Mouse (Mus musculus): ENCODE measurements around the gene Psg23. TPM values are rescaled to one million over a fixed set of nuclear protein-coding genes. Genes with fewer than 3 reads are reported as not detected.
"Not testable (repeated sequence)": the region's sequence is repeated elsewhere in the genome, so short reads cannot be mapped to it uniquely, and the experiment has no call there.

Gene Psg23
- polyA plus RNA-seq (2014; fragmentation: Nextera tagmentation; extraction: Ambion mirVana) = not detected in 2 replicates

DNA sequence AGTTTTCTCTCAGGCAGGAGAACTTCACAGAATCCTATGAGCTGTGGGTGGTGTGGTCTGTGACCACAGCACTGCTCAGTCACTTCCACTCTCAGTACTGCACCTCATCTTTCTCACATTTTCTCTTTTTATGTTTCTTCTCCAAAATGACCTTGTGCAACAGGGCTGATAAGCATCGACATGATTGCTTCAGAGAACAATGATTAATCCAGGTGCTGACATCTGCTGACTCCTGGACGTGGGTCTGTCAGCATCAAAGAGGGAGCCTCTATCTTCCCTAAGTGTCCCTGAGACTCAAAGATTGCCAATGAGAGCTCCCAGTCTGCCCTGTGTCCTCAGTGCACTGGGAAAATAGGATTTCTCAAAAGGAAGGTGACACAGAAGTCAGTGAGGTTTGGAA is at the start of gene Psg23:
TSS of gene Psg23 (minus strand) at position 101 of the 400 bp plus-strand sequence.
- H3K27me3 ChIP-seq (replicated peaks; ENCODE audit: control insufficient read depth, insufficient read depth, low read length); H3K4me1 ChIP-seq (ENCODE audit: control insufficient read depth, insufficient read depth, low read length); H3K9me3 ChIP-seq (replicated peaks; ENCODE audit: control insufficient read depth, low read length); H3K9ac ChIP-seq (ENCODE audit: low read length); H3K36me3 ChIP-seq (ENCODE audit: control insufficient read depth, insufficient read depth, low read length); ATAC-seq; H3K4me2 ChIP-seq (ENCODE audit: low read length); H3K4me3 ChIP-seq (ENCODE audit: low read depth, low read length); DNase-seq (ENCODE audit: low spot score); H3K27ac ChIP-seq (ENCODE audit: low read depth, low read length): not testable (repeated sequence)
- 76% methylated on average over 1 of the region's 2 CpGs for WGBS

GRCm38 (mm10) chr7:18656625-18657024 is 40.3 kb upstream of the Psg23 start, which contains the start of gene Psg21:
Gene Psg21 (minus strand): TSS chr7:18656725.
- 70% methylated on average over 1 of the region's 2 CpGs for WGBS
- not testable (repeated sequence) for H3K27ac ChIP-seq (ENCODE audit: low read depth, low read length); H3K4me3 ChIP-seq (ENCODE audit: low read depth, low read length); H3K4me2 ChIP-seq (ENCODE audit: low read length); ATAC-seq; H3K36me3 ChIP-seq (ENCODE audit: control insufficient read depth, insufficient read depth, low read length); H3K9me3 ChIP-seq (replicated peaks; ENCODE audit: control insufficient read depth, low read length); H3K27me3 ChIP-seq (replicated peaks; ENCODE audit: control insufficient read depth, insufficient read depth, low read length); H3K4me1 ChIP-seq (ENCODE audit: control insufficient read depth, insufficient read depth, low read length); DNase-seq (ENCODE audit: low spot score); H3K9ac ChIP-seq (ENCODE audit: low read length)

GRCm38 (mm10) chr7:18626921-18627320 is 10.6 kb upstream of the Psg23 start:
- not testable (repeated sequence) for DNase-seq (ENCODE audit: low spot score); H3K27me3 ChIP-seq (replicated peaks; ENCODE audit: control insufficient read depth, insufficient read depth, low read length); H3K4me3 ChIP-seq (ENCODE audit: low read depth, low read length); H3K9me3 ChIP-seq (replicated peaks; ENCODE audit: control insufficient read depth, low read length); ATAC-seq; H3K27ac ChIP-seq (ENCODE audit: low read depth, low read length); H3K36me3 ChIP-seq (ENCODE audit: control insufficient read depth, insufficient read depth, low read length); H3K9ac ChIP-seq (ENCODE audit: low read length); H3K4me1 ChIP-seq (ENCODE audit: control insufficient read depth, insufficient read depth, low read length); H3K4me2 ChIP-seq (ENCODE audit: low read length)
- 85% methylated on average over 8 of the region's 8 CpGs for WGBS

- WGBS = 86% methylated on average over 3 of the region's 3 CpGs
These were observed 49.1 kb downstream of the Psg23 start, which contains the start of gene Psg27 for GRCm38 (mm10) chr7:18567205-18567604. Gene Psg27 (minus strand): TSS chr7:18567305.

DNA sequence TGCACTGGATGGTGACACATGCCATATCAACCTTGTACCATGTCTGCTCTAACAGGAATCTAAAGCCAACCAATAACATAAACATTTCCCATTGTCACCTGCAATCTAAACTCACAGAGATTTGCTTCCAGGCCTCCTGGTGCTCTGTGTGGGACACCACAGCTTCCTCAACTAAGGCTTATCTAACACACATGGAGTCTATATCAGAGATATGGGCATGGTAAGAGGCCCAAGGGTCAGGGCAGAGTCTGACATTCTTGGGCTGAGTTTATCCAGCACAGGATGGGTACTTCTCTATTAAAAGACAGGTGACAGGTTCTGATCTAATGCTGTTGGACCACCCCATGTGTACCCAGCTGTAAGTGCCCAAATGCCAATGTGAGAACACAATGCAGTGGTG is 56.5 kb downstream of the Psg23 start:
- H3K36me3 ChIP-seq (ENCODE audit: control insufficient read depth, insufficient read depth, low read length) = no peaks in the 10 kb centered on the region
- ATAC-seq (no peak), DNase-seq (ENCODE audit: low spot score) (no peak)
- no peaks in the 10 kb centered on the region for H3K4me1 ChIP-seq (ENCODE audit: control insufficient read depth, insufficient read depth, low read length)
- H3K4me3 ChIP-seq (ENCODE audit: low read depth, low read length) = no peak overlapping the region
- H3K27me3 ChIP-seq (replicated peaks; ENCODE audit: control insufficient read depth, insufficient read depth, low read length) = no peaks in the 10 kb centered on the region
- no peaks in the 10 kb centered on the region for H3K9me3 ChIP-seq (replicated peaks; ENCODE audit: control insufficient read depth, low read length)
- no peak overlapping the region for H3K9ac ChIP-seq (ENCODE audit: low read length)
- no peak overlapping the region for H3K27ac ChIP-seq (ENCODE audit: low read depth, low read length)
- H3K4me2 ChIP-seq (ENCODE audit: low read length) = no peak overlapping the region

More at GRCm38 (mm10) chr7:18567205-18567604, 49.1 kb downstream of the Psg23 start, which contains the start of gene Psg27:
- Histone ChIP-seq H3K9ac (ENCODE audit: low read length) (no peak within 1 kb of the TSS), H3K27me3 (replicated peaks; ENCODE audit: control insufficient read depth, insufficient read depth, low read length) (no peaks in the 10 kb centered on the region), H3K4me2 (ENCODE audit: low read length) (no peak within 1 kb of the TSS), H3K4me1 (ENCODE audit: control insufficient read depth, insufficient read depth, low read length) (no peaks in the 10 kb centered on the region), H3K27ac (ENCODE audit: low read depth, low read length) (no peak within 1 kb of the TSS), H3K4me3 (ENCODE audit: low read depth, low read length) (no peak within 1 kb of the TSS), H3K9me3 (replicated peaks; ENCODE audit: control insufficient read depth, low read length) (no peaks in the 10 kb centered on the region), H3K36me3 (ENCODE audit: control insufficient read depth, insufficient read depth, low read length) (no peaks in the 10 kb centered on the region)
- ATAC-seq = no peak
- no peak for DNase-seq (ENCODE audit: low spot score)

Other genes with a start within 250 kb of the Psg23 start
- not detected in 2 replicates for gene Psg28, start 184.5 kb downstream of the Psg23 start, polyA plus RNA-seq (2014; fragmentation: Nextera tagmentation; extraction: Ambion mirVana)
- not detected in 2 replicates for gene Psg26, start 132.3 kb downstream of the Psg23 start, polyA plus RNA-seq (2014; fragmentation: Nextera tagmentation; extraction: Ambion mirVana)
- not detected in 2 replicates for gene Psg25, start 84.2 kb downstream of the Psg23 start, polyA plus RNA-seq (2014; fragmentation: Nextera tagmentation; extraction: Ambion mirVana)
- gene Psg27, start 49.2 kb downstream of the Psg23 start, polyA plus RNA-seq (2014; fragmentation: Nextera tagmentation; extraction: Ambion mirVana) = not detected in 2 replicates
- not detected in 2 replicates for gene Psg21, start 40.2 kb upstream of the Psg23 start, polyA plus RNA-seq (2014; fragmentation: Nextera tagmentation; extraction: Ambion mirVana)
- not detected in 2 replicates for gene Psg20, start 69.7 kb upstream of the Psg23 start, polyA plus RNA-seq (2014; fragmentation: Nextera tagmentation; extraction: Ambion mirVana)
- gene Psg22, start 101.6 kb upstream of the Psg23 start, polyA plus RNA-seq (2014; fragmentation: Nextera tagmentation; extraction: Ambion mirVana) = not detected in 2 replicates
- not detected in 2 replicates for gene Psg19, start 182.0 kb upstream of the Psg23 start, polyA plus RNA-seq (2014; fragmentation: Nextera tagmentation; extraction: Ambion mirVana)
- gene Psg17, start 205.1 kb upstream of the Psg23 start, polyA plus RNA-seq (2014; fragmentation: Nextera tagmentation; extraction: Ambion mirVana) = 0.10 TPM in 1 of 2 replicates, not detected in the other
- 0.29 and 0.41 TPM in 2 replicates for gene Mill2, start 223.5 kb upstream of the Psg23 start, polyA plus RNA-seq (2014; fragmentation: Nextera tagmentation; extraction: Ambion mirVana)